Mouse (Mus musculus): ENCODE data around the gene Sema6d. TPM values are rescaled to one million over a fixed set of nuclear protein-coding genes. Genes with fewer than 3 reads are reported as not detected.
A peak's percentile ranks its signal among the peaks of the same experiment; 100 is the strongest.

Gene Sema6d
- polyA plus RNA-seq, 1 experiment from 2014 or later, result 19.0 TPM

GRCm38 (mm10) chr2:124397304-124397703 lies 307.5 kb downstream of the Sema6d start:
- H3K36me3 ChIP-seq (ENCODE audit: control insufficient read depth, insufficient read depth, low read length), result no peaks in the 10 kb centered on the region
- no peak overlapping the region for H3K27ac ChIP-seq (ENCODE audit: low read length)
- H3K4me1 ChIP-seq (replicated peaks; ENCODE audit: control insufficient read depth, insufficient read depth, low read length), result no peaks in the 10 kb centered on the region
- 89% methylated on average over 5 of the region's 5 CpGs for WGBS
- no peaks in the 10 kb centered on the region for H3K27me3 ChIP-seq (ENCODE audit: control insufficient read depth, insufficient read depth, low read depth, low read length)
- ATAC-seq (ENCODE audit: low read depth), result no peak
- no peak overlapping the region for H3K4me3 ChIP-seq (ENCODE audit: low read length)
- no peak overlapping the region for H3K4me2 ChIP-seq (ENCODE audit: low read depth, low read length)
- H3K9me3 ChIP-seq (ENCODE audit: control insufficient read depth, low read length), result no peaks in the 10 kb centered on the region
- H3K9ac ChIP-seq (ENCODE audit: low read length), result no peak overlapping the region

GRCm38 (mm10) chr2:124399611-124400010 lies 309.8 kb downstream of the Sema6d start:
- Histone ChIP-seq H3K9me3 (ENCODE audit: control insufficient read depth, low read length) (no peaks in the 10 kb centered on the region), H3K36me3 (ENCODE audit: control insufficient read depth, insufficient read depth, low read length) (no peaks in the 10 kb centered on the region), H3K4me1 (replicated peaks; ENCODE audit: control insufficient read depth, insufficient read depth, low read length) (peaks cover 5% of the 10 kb centered on the region), H3K27me3 (ENCODE audit: control insufficient read depth, insufficient read depth, low read depth, low read length) (no peaks in the 10 kb centered on the region), H3K4me2 (ENCODE audit: low read depth, low read length) (no peak overlapping the region), H3K9ac (ENCODE audit: low read length) (no peak overlapping the region), H3K4me3 (ENCODE audit: low read length) (no peak overlapping the region), H3K27ac (ENCODE audit: low read length) (no peak overlapping the region)
- ATAC-seq (ENCODE audit: low read depth), result no peak
- WGBS, result 92% methylated on average over 2 of the region's 2 CpGs

GRCm38 (mm10) chr2:124401727-124402380 lies 312.1 kb downstream of the Sema6d start:
- Histone ChIP-seq H3K4me2 (ENCODE audit: low read depth, low read length) (no peak overlapping the region), H3K9me3 (ENCODE audit: control insufficient read depth, low read length) (no peaks in the 10 kb centered on the region), H3K27me3 (ENCODE audit: control insufficient read depth, insufficient read depth, low read depth, low read length) (no peaks in the 10 kb centered on the region), H3K4me3 (ENCODE audit: low read length) (no peak overlapping the region), H3K27ac (ENCODE audit: low read length) (no peak overlapping the region), H3K36me3 (ENCODE audit: control insufficient read depth, insufficient read depth, low read length) (no peaks in the 10 kb centered on the region), H3K9ac (ENCODE audit: low read length) (no peak overlapping the region), H3K4me1 (replicated peaks; ENCODE audit: control insufficient read depth, insufficient read depth, low read length) (peaks cover 5% of the 10 kb centered on the region)
- 65% methylated on average over 6 of the region's 6 CpGs for WGBS
- ATAC-seq (ENCODE audit: low read depth), result no peak

GRCm38 (mm10) chr2:124403571-124403970 lies 313.8 kb downstream of the Sema6d start:
- H3K9ac ChIP-seq (ENCODE audit: low read length), result no peak overlapping the region
- H3K4me1 ChIP-seq (replicated peaks; ENCODE audit: control insufficient read depth, insufficient read depth, low read length), result peaks cover 5% of the 10 kb centered on the region
- H3K27me3 ChIP-seq (ENCODE audit: control insufficient read depth, insufficient read depth, low read depth, low read length), result no peaks in the 10 kb centered on the region
- H3K9me3 ChIP-seq (ENCODE audit: control insufficient read depth, low read length), result no peaks in the 10 kb centered on the region
- ATAC-seq (ENCODE audit: low read depth), result no peak
- no peak overlapping the region for H3K4me3 ChIP-seq (ENCODE audit: low read length)
- H3K36me3 ChIP-seq (ENCODE audit: control insufficient read depth, insufficient read depth, low read length), result no peaks in the 10 kb centered on the region
- no peak overlapping the region for H3K4me2 ChIP-seq (ENCODE audit: low read depth, low read length)
- H3K27ac ChIP-seq (ENCODE audit: low read length), result no peak overlapping the region
- WGBS, result 73% methylated on average over 8 of the region's 8 CpGs

- 40% methylated on average over 6 of the region's 6 CpGs for WGBS
Measured at GRCm38 (mm10) chr2:124403981-124404380, 314.2 kb downstream of the Sema6d start.

GRCm38 (mm10) chr2:124404631-124405562 lies 315.1 kb downstream of the Sema6d start:
- Histone ChIP-seq H3K4me2 (ENCODE audit: low read depth, low read length) (no peak overlapping the region), H3K4me3 (ENCODE audit: low read length) (no peak overlapping the region), H3K9me3 (ENCODE audit: control insufficient read depth, low read length) (no peaks in the 10 kb centered on the region), H3K27me3 (ENCODE audit: control insufficient read depth, insufficient read depth, low read depth, low read length) (no peaks in the 10 kb centered on the region), H3K9ac (ENCODE audit: low read length) (no peak overlapping the region), H3K27ac (ENCODE audit: low read length) (peak overlapping the region; percentile 22; the same call in 1 of the 2 replicates), H3K36me3 (ENCODE audit: control insufficient read depth, insufficient read depth, low read length) (no peaks in the 10 kb centered on the region), H3K4me1 (replicated peaks; ENCODE audit: control insufficient read depth, insufficient read depth, low read length) (peaks cover 5% of the 10 kb centered on the region)
- 78% methylated on average over 6 of the region's 6 CpGs for WGBS
- ATAC-seq (ENCODE audit: low read depth), result no peak

More at GRCm38 (mm10) chr2:124403981-124404380, 314.2 kb downstream of the Sema6d start:
- H3K9ac ChIP-seq (ENCODE audit: low read length), result no peak overlapping the region
- peaks cover 5% of the 10 kb centered on the region for H3K4me1 ChIP-seq (replicated peaks; ENCODE audit: control insufficient read depth, insufficient read depth, low read length)
- 0 out of 2 replicates have a peak, but pooled peaks have one; percentile 15 for ATAC-seq (ENCODE audit: low read depth)
- no peak overlapping the region for H3K4me3 ChIP-seq (ENCODE audit: low read length)
- H3K36me3 ChIP-seq (ENCODE audit: control insufficient read depth, insufficient read depth, low read length), result no peaks in the 10 kb centered on the region
- no peak overlapping the region for H3K4me2 ChIP-seq (ENCODE audit: low read depth, low read length)
- no peaks in the 10 kb centered on the region for H3K27me3 ChIP-seq (ENCODE audit: control insufficient read depth, insufficient read depth, low read depth, low read length)
- no peak overlapping the region for H3K27ac ChIP-seq (ENCODE audit: low read length)
- no peaks in the 10 kb centered on the region for H3K9me3 ChIP-seq (ENCODE audit: control insufficient read depth, low read length)

GRCm38 (mm10) chr2:124408956-124409355 lies 319.2 kb downstream of the Sema6d start:
- H3K9me3 ChIP-seq (ENCODE audit: control insufficient read depth, low read length), result no peaks in the 10 kb centered on the region
- WGBS, result 84% methylated on average over 1 of the region's 1 CpGs
- ATAC-seq (ENCODE audit: low read depth), result no peak
- H3K9ac ChIP-seq (ENCODE audit: low read length), result no peak overlapping the region
- H3K4me3 ChIP-seq (ENCODE audit: low read length), result no peak overlapping the region
- H3K4me2 ChIP-seq (ENCODE audit: low read depth, low read length), result no peak overlapping the region
- H3K27me3 ChIP-seq (ENCODE audit: control insufficient read depth, insufficient read depth, low read depth, low read length), result no peaks in the 10 kb centered on the region
- no peaks in the 10 kb centered on the region for H3K36me3 ChIP-seq (ENCODE audit: control insufficient read depth, insufficient read depth, low read length)
- H3K27ac ChIP-seq (ENCODE audit: low read length), result no peak overlapping the region
- peaks cover 3% of the 10 kb centered on the region for H3K4me1 ChIP-seq (replicated peaks; ENCODE audit: control insufficient read depth, insufficient read depth, low read length)

GRCm38 (mm10) chr2:124416730-124417129 lies 327.0 kb downstream of the Sema6d start:
- Histone ChIP-seq H3K4me1 (replicated peaks; ENCODE audit: control insufficient read depth, insufficient read depth, low read length) (no peaks in the 10 kb centered on the region), H3K36me3 (ENCODE audit: control insufficient read depth, insufficient read depth, low read length) (no peaks in the 10 kb centered on the region), H3K9ac (ENCODE audit: low read length) (no peak overlapping the region), H3K27ac (ENCODE audit: low read length) (no peak overlapping the region), H3K4me2 (ENCODE audit: low read depth, low read length) (no peak overlapping the region), H3K4me3 (ENCODE audit: low read length) (no peak overlapping the region), H3K9me3 (ENCODE audit: control insufficient read depth, low read length) (no peaks in the 10 kb centered on the region), H3K27me3 (ENCODE audit: control insufficient read depth, insufficient read depth, low read depth, low read length) (no peaks in the 10 kb centered on the region)
- ATAC-seq (ENCODE audit: low read depth), result no peak
- 70% methylated on average over 3 of the region's 3 CpGs for WGBS

GRCm38 (mm10) chr2:124418319-124418718 lies 328.6 kb downstream of the Sema6d start:
- no peaks in the 10 kb centered on the region for H3K36me3 ChIP-seq (ENCODE audit: control insufficient read depth, insufficient read depth, low read length)
- H3K9me3 ChIP-seq (ENCODE audit: control insufficient read depth, low read length), result no peaks in the 10 kb centered on the region
- H3K27me3 ChIP-seq (ENCODE audit: control insufficient read depth, insufficient read depth, low read depth, low read length), result no peaks in the 10 kb centered on the region
- H3K27ac ChIP-seq (ENCODE audit: low read length), result no peak overlapping the region
- H3K4me2 ChIP-seq (ENCODE audit: low read depth, low read length), result no peak overlapping the region
- no peak overlapping the region for H3K9ac ChIP-seq (ENCODE audit: low read length)
- ATAC-seq (ENCODE audit: low read depth), result no peak
- no peaks in the 10 kb centered on the region for H3K4me1 ChIP-seq (replicated peaks; ENCODE audit: control insufficient read depth, insufficient read depth, low read length)
- no peak overlapping the region for H3K4me3 ChIP-seq (ENCODE audit: low read length)
- WGBS, result 78% methylated on average over 2 of the region's 2 CpGs

Data from lung, embryonic 16.5 days (tissue).